Mouse (Mus musculus): ENCODE measurements at regions not wholly inside any gene's neighbourhood (a gene's known extent, or its start where the extent isn't known, plus 50 kb on each side); places are given as distances from the start of the nearest gene placed in this dataset.
A peak's percentile ranks its signal among the peaks of the same experiment; 100 is the strongest.

- no peak overlapping the region for H3K27ac ChIP-seq (ENCODE audit: low read depth, low read length)
These were observed 159.7 kb upstream of the Hmga2 start for GRCm38 (mm10) chr10:120635818-120636543.

GRCm38 (mm10) chr10:120635194-120635593 lies 158.9 kb upstream of the Hmga2 start:
- Histone ChIP-seq H3K27me3 (ENCODE audit: control insufficient read depth, insufficient read depth, low read length) (no peaks in the 10 kb centered on the region), H3K9me3 (ENCODE audit: control insufficient read depth, low read length) (no peaks in the 10 kb centered on the region), H3K4me1 (ENCODE audit: control insufficient read depth, insufficient read depth, low read length) (0 out of 2 replicates have a peak, but pooled peaks cover 9% of the 10 kb centered on the region), H3K9ac (replicated peaks; ENCODE audit: low read depth, low read length) (no peak overlapping the region), H3K36me3 (ENCODE audit: control insufficient read depth, insufficient read depth, low read length) (no peaks in the 10 kb centered on the region), H3K4me3 (ENCODE audit: low read depth, low read length) (no peak overlapping the region), H3K27ac (ENCODE audit: low read depth, low read length) (no peak overlapping the region), H3K4me2 (ENCODE audit: low read depth, low read length) (no peak overlapping the region)
- WGBS, result 68% methylated on average over 5 of the region's 5 CpGs
- ATAC-seq (ENCODE audit: low read depth), result no peak

More at GRCm38 (mm10) chr10:120635818-120636543, 159.7 kb upstream of the Hmga2 start:
- no peak overlapping the region for H3K9ac ChIP-seq (replicated peaks; ENCODE audit: low read depth, low read length)
- H3K4me3 ChIP-seq (ENCODE audit: low read depth, low read length), result no peak overlapping the region
- H3K4me1 ChIP-seq (ENCODE audit: control insufficient read depth, insufficient read depth, low read length), result 0 out of 2 replicates have a peak, but pooled peaks cover 9% of the 10 kb centered on the region
- ATAC-seq (ENCODE audit: low read depth), result peak; percentile 28; the same call in 1 of the 2 replicates
- WGBS, result 58% methylated on average over 21 of the region's 21 CpGs
- no peak overlapping the region for H3K4me2 ChIP-seq (ENCODE audit: low read depth, low read length)
- H3K36me3 ChIP-seq (ENCODE audit: control insufficient read depth, insufficient read depth, low read length), result no peaks in the 10 kb centered on the region
- H3K9me3 ChIP-seq (ENCODE audit: control insufficient read depth, low read length), result no peaks in the 10 kb centered on the region
- no peaks in the 10 kb centered on the region for H3K27me3 ChIP-seq (ENCODE audit: control insufficient read depth, insufficient read depth, low read length)

- no peaks in the 10 kb centered on the region for H3K9me3 ChIP-seq (ENCODE audit: control insufficient read depth, low read length)
- H3K27me3 ChIP-seq (ENCODE audit: control insufficient read depth, insufficient read depth, low read length), result no peaks in the 10 kb centered on the region
- H3K36me3 ChIP-seq (ENCODE audit: control insufficient read depth, insufficient read depth, low read length), result no peaks in the 10 kb centered on the region
- 0 out of 2 replicates have a peak, but pooled peaks cover 9% of the 10 kb centered on the region for H3K4me1 ChIP-seq (ENCODE audit: control insufficient read depth, insufficient read depth, low read length)
- ATAC-seq (ENCODE audit: low read depth), result no peak
- no peak overlapping the region for H3K27ac ChIP-seq (ENCODE audit: low read depth, low read length)
- 69% methylated on average over 2 of the region's 2 CpGs for WGBS
- H3K9ac ChIP-seq (replicated peaks; ENCODE audit: low read depth, low read length), result no peak overlapping the region
- no peak overlapping the region for H3K4me2 ChIP-seq (ENCODE audit: low read depth, low read length)
- no peak overlapping the region for H3K4me3 ChIP-seq (ENCODE audit: low read depth, low read length)
These were observed 155.8 kb upstream of the Hmga2 start for GRCm38 (mm10) chr10:120632071-120632470.

- no peak overlapping the region for H3K4me2 ChIP-seq (ENCODE audit: low read depth, low read length)
- no peak overlapping the region for H3K4me3 ChIP-seq (ENCODE audit: low read depth, low read length)
- WGBS, result 91% methylated on average over 5 of the region's 5 CpGs
- H3K36me3 ChIP-seq (ENCODE audit: control insufficient read depth, insufficient read depth, low read length), result no peaks in the 10 kb centered on the region
- no peak overlapping the region for H3K9ac ChIP-seq (replicated peaks; ENCODE audit: low read depth, low read length)
- ATAC-seq (ENCODE audit: low read depth), result no peak
- no peak overlapping the region for H3K27ac ChIP-seq (ENCODE audit: low read depth, low read length)
- no peaks in the 10 kb centered on the region for H3K9me3 ChIP-seq (ENCODE audit: control insufficient read depth, low read length)
- no peaks in the 10 kb centered on the region for H3K27me3 ChIP-seq (ENCODE audit: control insufficient read depth, insufficient read depth, low read length)
- no peaks in the 10 kb centered on the region for H3K4me1 ChIP-seq (ENCODE audit: control insufficient read depth, insufficient read depth, low read length)
These were observed 151.8 kb upstream of the Hmga2 start for GRCm38 (mm10) chr10:120628066-120628465.

- Histone ChIP-seq H3K4me1 (ENCODE audit: control insufficient read depth, insufficient read depth, low read length) (no peaks in the 10 kb centered on the region), H3K9ac (replicated peaks; ENCODE audit: low read depth, low read length) (no peak overlapping the region), H3K4me3 (ENCODE audit: low read depth, low read length) (no peak overlapping the region), H3K36me3 (ENCODE audit: control insufficient read depth, insufficient read depth, low read length) (no peaks in the 10 kb centered on the region), H3K4me2 (ENCODE audit: low read depth, low read length) (no peak overlapping the region), H3K9me3 (ENCODE audit: control insufficient read depth, low read length) (no peaks in the 10 kb centered on the region), H3K27me3 (ENCODE audit: control insufficient read depth, insufficient read depth, low read length) (no peaks in the 10 kb centered on the region), H3K27ac (ENCODE audit: low read depth, low read length) (no peak overlapping the region)
- ATAC-seq (ENCODE audit: low read depth), result no peak
- 81% methylated on average over 5 of the region's 5 CpGs for WGBS
These were observed 149.2 kb upstream of the Hmga2 start for GRCm38 (mm10) chr10:120625474-120625873.

- Histone ChIP-seq H3K4me2 (ENCODE audit: low read depth, low read length) (no peak overlapping the region), H3K27me3 (ENCODE audit: control insufficient read depth, insufficient read depth, low read length) (no peaks in the 10 kb centered on the region), H3K9me3 (ENCODE audit: control insufficient read depth, low read length) (no peaks in the 10 kb centered on the region), H3K4me3 (ENCODE audit: low read depth, low read length) (no peak overlapping the region), H3K36me3 (ENCODE audit: control insufficient read depth, insufficient read depth, low read length) (no peaks in the 10 kb centered on the region), H3K4me1 (ENCODE audit: control insufficient read depth, insufficient read depth, low read length) (no peaks in the 10 kb centered on the region), H3K9ac (replicated peaks; ENCODE audit: low read depth, low read length) (no peak overlapping the region), H3K27ac (ENCODE audit: low read depth, low read length) (no peak overlapping the region)
- ATAC-seq (ENCODE audit: low read depth), result no peak
- 39% methylated on average over 10 of the region's 10 CpGs for WGBS
These were observed 148.1 kb upstream of the Hmga2 start for GRCm38 (mm10) chr10:120624203-120624942.

GRCm38 (mm10) chr10:120616406-120617015 lies 140.2 kb upstream of the Hmga2 start:
- no peaks in the 10 kb centered on the region for H3K9me3 ChIP-seq (ENCODE audit: control insufficient read depth, low read length)
- no peak overlapping the region for H3K27ac ChIP-seq (ENCODE audit: low read depth, low read length)
- H3K27me3 ChIP-seq (ENCODE audit: control insufficient read depth, insufficient read depth, low read length), result no peaks in the 10 kb centered on the region
- no peak for ATAC-seq (ENCODE audit: low read depth)
- H3K4me3 ChIP-seq (ENCODE audit: low read depth, low read length), result no peak overlapping the region
- no peak overlapping the region for H3K9ac ChIP-seq (replicated peaks; ENCODE audit: low read depth, low read length)
- H3K4me1 ChIP-seq (ENCODE audit: control insufficient read depth, insufficient read depth, low read length), result no peaks in the 10 kb centered on the region
- H3K4me2 ChIP-seq (ENCODE audit: low read depth, low read length), result no peak overlapping the region
- H3K36me3 ChIP-seq (ENCODE audit: control insufficient read depth, insufficient read depth, low read length), result no peaks in the 10 kb centered on the region
- WGBS, result 32% methylated on average over 5 of the region's 5 CpGs

GRCm38 (mm10) chr10:120612351-120612750 lies 136.1 kb upstream of the Hmga2 start:
- WGBS, result 31% methylated on average over 8 of the region's 8 CpGs
- no peak for ATAC-seq (ENCODE audit: low read depth)
- no peak overlapping the region for H3K9ac ChIP-seq (replicated peaks; ENCODE audit: low read depth, low read length)
- no peak overlapping the region for H3K4me2 ChIP-seq (ENCODE audit: low read depth, low read length)
- no peaks in the 10 kb centered on the region for H3K27me3 ChIP-seq (ENCODE audit: control insufficient read depth, insufficient read depth, low read length)
- no peaks in the 10 kb centered on the region for H3K36me3 ChIP-seq (ENCODE audit: control insufficient read depth, insufficient read depth, low read length)
- H3K4me3 ChIP-seq (ENCODE audit: low read depth, low read length), result no peak overlapping the region
- H3K9me3 ChIP-seq (ENCODE audit: control insufficient read depth, low read length), result no peaks in the 10 kb centered on the region
- H3K4me1 ChIP-seq (ENCODE audit: control insufficient read depth, insufficient read depth, low read length), result no peaks in the 10 kb centered on the region
- H3K27ac ChIP-seq (ENCODE audit: low read depth, low read length), result no peak overlapping the region

GRCm38 (mm10) chr10:120610076-120610475 lies 133.8 kb upstream of the Hmga2 start:
- no peak overlapping the region for H3K9ac ChIP-seq (replicated peaks; ENCODE audit: low read depth, low read length)
- no peak overlapping the region for H3K27ac ChIP-seq (ENCODE audit: low read depth, low read length)
- no peaks in the 10 kb centered on the region for H3K27me3 ChIP-seq (ENCODE audit: control insufficient read depth, insufficient read depth, low read length)
- no peak for ATAC-seq (ENCODE audit: low read depth)
- no peaks in the 10 kb centered on the region for H3K36me3 ChIP-seq (ENCODE audit: control insufficient read depth, insufficient read depth, low read length)
- no peaks in the 10 kb centered on the region for H3K9me3 ChIP-seq (ENCODE audit: control insufficient read depth, low read length)
- H3K4me2 ChIP-seq (ENCODE audit: low read depth, low read length), result no peak overlapping the region
- H3K4me1 ChIP-seq (ENCODE audit: control insufficient read depth, insufficient read depth, low read length), result no peaks in the 10 kb centered on the region
- WGBS, result 77% methylated on average over 10 of the region's 10 CpGs
- H3K4me3 ChIP-seq (ENCODE audit: low read depth, low read length), result no peak overlapping the region

Measured in neural tube, embryonic 14.5 days (tissue).